ENCODE assay signal across 8 mouse cellular contexts in genomic region chr14:20389446-20390079, GRCm38 (mm10). TPM values are rescaled to one million over a fixed set of nuclear protein-coding genes. Genes with fewer than 3 reads are reported as not detected.
DNase-seq lines count a peak whose midpoint lies in the region; ATAC-seq and TF ChIP-seq lines count a peak whose summit lies in the region.

No protein-coding gene starts in this region.

- DNase-seq in heart, adult 2 months, result no peak
- no peak for DNase-seq in heart, adult 18-20 months
- no peak for DNase-seq in spleen, adult 2 months (ENCODE audit: low read depth in 1 of 2, low spot score in 2 of 2)
- no peak for DNase-seq in spleen, postnatal 4 days (ENCODE audit: low spot score in 2 of 2)
- no peak for DNase-seq in stomach, postnatal 0 days (ENCODE audit: low spot score)
- DNase-seq in cerebellum, adult 2 months, result no peak
- DNase-seq in adrenal gland, postnatal 36 days, result no peak

- peak overlapping the region; percentile 80 for H3K4me2 ChIP-seq in liver, embryonic 12.5 days
- H3K4me2 ChIP-seq in stomach, postnatal 0 days (replicated peaks; ENCODE audit: low read depth), result peak overlapping the region; percentile 85

- H3K9ac ChIP-seq in heart, adult 2 months (ENCODE audit: low read depth, low read length), result no peak overlapping the region
- peak overlapping the region; percentile 94 for H3K9ac ChIP-seq in liver, embryonic 12.5 days
- H3K9ac ChIP-seq in stomach, postnatal 0 days (ENCODE audit: low read length), result no peak overlapping the region

- WGBS in heart, adult 2 months, result 87% methylated on average over 8 of the region's 8 CpGs
- 90% methylated on average over 8 of the region's 8 CpGs for WGBS in spleen, adult 2 months
- WGBS in liver, embryonic 12.5 days (ENCODE audit: insufficient replicate concordance), result 78% methylated on average over 8 of the region's 8 CpGs
- 83% methylated on average over 8 of the region's 8 CpGs for WGBS in stomach, postnatal 0 days
- 90% methylated on average over 8 of the region's 8 CpGs for WGBS in cerebellum, adult 2 months

- H3K79me2 ChIP-seq in heart, adult 2 months (replicated peaks; ENCODE audit: control insufficient read depth, insufficient read depth, low read length), result peaks cover 2% of the 10 kb centered on the region; the same call in 1 of the 2 replicates

- H3K27me3 ChIP-seq in heart, adult 2 months (ENCODE audit: control insufficient read depth, insufficient read depth, low read length), result no peaks in the 10 kb centered on the region
- H3K27me3 ChIP-seq in spleen, adult 2 months (ENCODE audit: control insufficient read depth, insufficient read depth, low read length), result no peaks in the 10 kb centered on the region
- H3K27me3 ChIP-seq in liver, embryonic 12.5 days (replicated peaks), result no peaks in the 10 kb centered on the region
- H3K27me3 ChIP-seq in stomach, postnatal 0 days (ENCODE audit: control insufficient read depth, insufficient read depth, low read length), result no peaks in the 10 kb centered on the region
- H3K27me3 ChIP-seq in cerebellum, adult 2 months (ENCODE audit: control insufficient read depth, insufficient read depth, low read length), result no peaks in the 10 kb centered on the region

- peaks cover 4% of the 10 kb centered on the region for H3K36me3 ChIP-seq in heart, adult 2 months (ENCODE audit: control insufficient read depth, insufficient read depth, low read length)
- peaks cover 12% of the 10 kb centered on the region; the same call in 1 of the 2 replicates for H3K36me3 ChIP-seq in spleen, adult 2 months (ENCODE audit: control insufficient read depth, insufficient read depth, low read length)
- H3K36me3 ChIP-seq in liver, embryonic 12.5 days, result peaks cover 58% of the 10 kb centered on the region
- H3K36me3 ChIP-seq in stomach, postnatal 0 days (ENCODE audit: control insufficient read depth, insufficient read depth, low read length), result 0 out of 2 replicates have a peak, but pooled peaks cover 5% of the 10 kb centered on the region

- H3K4me1 ChIP-seq in heart, adult 2 months (ENCODE audit: control insufficient read depth, insufficient read depth, low read length), result peaks cover 2% of the 10 kb centered on the region; the same call in 1 of the 2 replicates
- H3K4me1 ChIP-seq in spleen, adult 2 months (ENCODE audit: control insufficient read depth, insufficient read depth, insufficient read length), result peaks cover 3% of the 10 kb centered on the region; the same call in 1 of the 2 replicates
- H3K4me1 ChIP-seq in liver, embryonic 12.5 days, result peaks cover 65% of the 10 kb centered on the region
- 0 out of 2 replicates have a peak, but pooled peaks cover 4% of the 10 kb centered on the region for H3K4me1 ChIP-seq in stomach, postnatal 0 days (replicated peaks; ENCODE audit: control insufficient read depth, insufficient read depth)
- peaks cover 3% of the 10 kb centered on the region for H3K4me1 ChIP-seq in cerebellum, adult 2 months (ENCODE audit: control insufficient read depth, insufficient read depth, low read length)

- TF ChIP-seq POLR2A in heart, adult 2 months (IDR thresholded peaks at IDR 0.05; ENCODE audit: insufficient read depth, low read depth, low read length), result no peak
- no peak for TF ChIP-seq POLR2A in spleen, adult 2 months (IDR thresholded peaks at IDR 0.05; ENCODE audit: low read depth, low read length)
- no peak for TF ChIP-seq POLR2A in cerebellum, adult 2 months (IDR thresholded peaks at IDR 0.05; ENCODE audit: borderline replicate concordance, insufficient read depth, low read length)

- no peak for ATAC-seq in liver, embryonic 12.5 days
- no peak for ATAC-seq in stomach, postnatal 0 days (ENCODE audit: low FRiP score, low TSS enrichment)

- TF ChIP-seq EP300 in heart, adult 2 months (IDR thresholded peaks at IDR 0.05; ENCODE audit: insufficient read depth, low read depth, low read length), result no peak
- no peak for TF ChIP-seq EP300 in stomach, postnatal 0 days (optimal IDR thresholded peaks at IDR 0.05)

- H3K27ac ChIP-seq in heart, adult 2 months, result peak overlapping the region; percentile 75
- peak overlapping the region; percentile 10; the same call in 1 of the 2 replicates for H3K27ac ChIP-seq in spleen, adult 2 months (ENCODE audit: insufficient read depth, low read length)
- H3K27ac ChIP-seq in liver, embryonic 12.5 days, result peak overlapping the region; percentile 87
- H3K27ac ChIP-seq in stomach, postnatal 0 days (replicated peaks), result no peak overlapping the region
- H3K27ac ChIP-seq in cerebellum, adult 2 months (ENCODE audit: insufficient read depth, low read length), result no peak overlapping the region

- intact Hi-C loops in heart, adult 2 months (cut with DNase I), result loop anchor here (2.0 to 10.0 kb wide), 3 partner anchors 41 to 255 kb away; partner anchors contain the start of genes Ecd, Fam149b and Usp54

- peak overlapping the region; percentile 90 for H3K4me3 ChIP-seq in heart, adult 2 months
- no peak overlapping the region for H3K4me3 ChIP-seq in spleen, adult 2 months (ENCODE audit: extremely low read depth, insufficient read depth, insufficient read length)
- H3K4me3 ChIP-seq in liver, embryonic 12.5 days, result peak overlapping the region; percentile 89
- peak overlapping the region; percentile 73; the same call in 1 of the 2 replicates for H3K4me3 ChIP-seq in stomach, postnatal 0 days (ENCODE audit: low read depth, low read length)
- H3K4me3 ChIP-seq in cerebellum, adult 2 months (replicated peaks; ENCODE audit: insufficient read depth, low read depth, low read length), result no peak overlapping the region

- no peaks in the 10 kb centered on the region for H3K9me3 ChIP-seq in liver, embryonic 12.5 days (replicated peaks)
- H3K9me3 ChIP-seq in stomach, postnatal 0 days (ENCODE audit: control insufficient read depth, low read length), result no peaks in the 10 kb centered on the region

- no peak for TF ChIP-seq CTCF in heart, adult 2 months (IDR thresholded peaks at IDR 0.05)
- no peak for TF ChIP-seq CTCF in spleen, adult 2 months (IDR thresholded peaks at IDR 0.05; ENCODE audit: extremely low read depth, insufficient read depth, insufficient read length, insufficient replicate concordance)
- TF ChIP-seq CTCF in stomach, postnatal 0 days (IDR thresholded peaks at IDR 0.05; ENCODE audit: low read depth), result no peak
- no peak for TF ChIP-seq CTCF in cerebellum, adult 2 months (IDR thresholded peaks at IDR 0.05; ENCODE audit: borderline replicate concordance, insufficient read depth, low read depth, low read length)

RNA-seq across cellular contexts. Expression of gene Dnajc9, which starts 0.9 kb away (rescaled TPM):
- 10 to 100 TPM; 11.9 to 13.4 TPM for total RNA-seq in heart, adult 2 months (2021)
- 7.2 and 8.2 TPM in 2 replicates for polyA plus RNA-seq in heart, adult 2 months (2012; rRNA removed)
- total RNA-seq in heart, adult 18-20 months (2021), result 10 to 100 TPM; 11.1 to 11.6 TPM
- polyA plus RNA-seq in spleen, adult 2 months (2012; rRNA removed), result 50.8 and 85.7 TPM in 2 replicates
- 146 and 147 TPM in 2 replicates for polyA plus RNA-seq in liver, embryonic 12.5 days (2016; fragmentation: Nextera tagmentation; extraction: Ambion mirVana)
- polyA plus RNA-seq in stomach, postnatal 0 days (2015; fragmentation: Nextera tagmentation; extraction: Ambion mirVana), result 41.7 and 42.7 TPM in 2 replicates
- polyA plus RNA-seq in cerebellum, adult 2 months (2012; rRNA removed), result 55.9 and 57.7 TPM in 2 replicates
- 10 to 100 TPM; 30.8 to 39.5 TPM for total RNA-seq in adrenal gland, postnatal 36 days (2021)

RNA-seq across cellular contexts. Expression of gene Mrps16, which starts 3.9 kb away (rescaled TPM):
- total RNA-seq in heart, adult 2 months (2021), result 10 to 100 TPM; 68.6 to 74.9 TPM
- 54.7 and 65.4 TPM in 2 replicates for polyA plus RNA-seq in heart, adult 2 months (2012; rRNA removed)
- 10 to 100 TPM; 72.8 to 84.4 TPM for total RNA-seq in heart, adult 18-20 months (2021)
- polyA plus RNA-seq in spleen, adult 2 months (2012; rRNA removed), result 27.6 and 39.6 TPM in 2 replicates
- polyA plus RNA-seq in liver, embryonic 12.5 days (2016; fragmentation: Nextera tagmentation; extraction: Ambion mirVana), result 80.1 and 81.3 TPM in 2 replicates
- polyA plus RNA-seq in stomach, postnatal 0 days (2015; fragmentation: Nextera tagmentation; extraction: Ambion mirVana), result 65.0 and 77.4 TPM in 2 replicates
- 52.8 and 53.5 TPM in 2 replicates for polyA plus RNA-seq in cerebellum, adult 2 months (2012; rRNA removed)
- 10 to 100 TPM; 70.9 to 73.6 TPM for total RNA-seq in adrenal gland, postnatal 36 days (2021)

RNA-seq across cellular contexts. Expression of gene Fam149b, which starts 41.6 kb away (rescaled TPM):
- total RNA-seq in heart, adult 2 months (2021), result 10 to 100 TPM; 29.6 to 30.1 TPM
- 23.1 and 36.5 TPM in 2 replicates for polyA plus RNA-seq in heart, adult 2 months (2012; rRNA removed)
- 10 to 100 TPM; 28.7 to 33.3 TPM for total RNA-seq in heart, adult 18-20 months (2021)
- 12.6 and 15.4 TPM in 2 replicates for polyA plus RNA-seq in spleen, adult 2 months (2012; rRNA removed)
- 14.6 TPM in 2 replicates for polyA plus RNA-seq in liver, embryonic 12.5 days (2016; fragmentation: Nextera tagmentation; extraction: Ambion mirVana)
- 13.5 and 14.8 TPM in 2 replicates for polyA plus RNA-seq in stomach, postnatal 0 days (2015; fragmentation: Nextera tagmentation; extraction: Ambion mirVana)
- polyA plus RNA-seq in cerebellum, adult 2 months (2012; rRNA removed), result 53.0 and 59.0 TPM in 2 replicates
- total RNA-seq in adrenal gland, postnatal 36 days (2021), result 10 to 100 TPM; 32.4 to 33.8 TPM

RNA-seq across cellular contexts. Expression of gene Ecd, which starts 41.6 kb away (rescaled TPM):
- 10 to 100 TPM; 31.7 to 36.9 TPM for total RNA-seq in heart, adult 2 months (2021)
- polyA plus RNA-seq in heart, adult 2 months (2012; rRNA removed), result 16.2 and 26.2 TPM in 2 replicates
- total RNA-seq in heart, adult 18-20 months (2021), result 10 to 100 TPM; 36.9 to 38.1 TPM
- polyA plus RNA-seq in spleen, adult 2 months (2012; rRNA removed), result 13.2 and 14.2 TPM in 2 replicates
- polyA plus RNA-seq in liver, embryonic 12.5 days (2016; fragmentation: Nextera tagmentation; extraction: Ambion mirVana), result 49.2 and 49.5 TPM in 2 replicates
- 21.5 and 23.4 TPM in 2 replicates for polyA plus RNA-seq in stomach, postnatal 0 days (2015; fragmentation: Nextera tagmentation; extraction: Ambion mirVana)
- polyA plus RNA-seq in cerebellum, adult 2 months (2012; rRNA removed), result 32.1 and 33.9 TPM in 2 replicates
- total RNA-seq in adrenal gland, postnatal 36 days (2021), result 10 to 100 TPM; 40.9 to 42.2 TPM

Comparison
In these comparisons a context has a peak if more than half of its experiments do, and no peak if none do; other contexts are left out.
1. H3K27ac ChIP-seq: peak in heart, adult 2 months (single experiment), spleen, adult 2 months (single experiment) and liver, embryonic 12.5 days (single experiment); none in stomach, postnatal 0 days (single experiment) and cerebellum, adult 2 months (single experiment).
2. H3K4me3 ChIP-seq: peak in heart, adult 2 months (single experiment), liver, embryonic 12.5 days (single experiment) and stomach, postnatal 0 days (single experiment); none in spleen, adult 2 months (single experiment) and cerebellum, adult 2 months (single experiment).